Mouse (Mus musculus) common myeloid progenitor, adult 5-6 weeks (primary cell): ENCODE results near the gene Gas2. TPM values are rescaled to one million over a fixed set of nuclear protein-coding genes. Genes with fewer than 3 reads are reported as not detected.

ENCODE experiments used
- ATAC-seq: replicated peaks from 2 replicates; pipeline ENCODE4 v1.8.0; 2016; ENCODE audit warnings: low read depth, mild to moderate bottlenecking, moderate TSS enrichment, inconsistent platforms; ENCODE audit not compliant: poor library complexity, severe bottlenecking
- total RNA-seq: library from RNA; stranded (forward); fragments of 200-1000, 187-1606 nt; gene quantifications from 2 replicates; pipeline ENCODE4 v1.2.3, GENCODE M21; 2017

Gas2 gene
- total RNA-seq, 1 experiment from 2014 or later = 9.5 TPM

DNA sequence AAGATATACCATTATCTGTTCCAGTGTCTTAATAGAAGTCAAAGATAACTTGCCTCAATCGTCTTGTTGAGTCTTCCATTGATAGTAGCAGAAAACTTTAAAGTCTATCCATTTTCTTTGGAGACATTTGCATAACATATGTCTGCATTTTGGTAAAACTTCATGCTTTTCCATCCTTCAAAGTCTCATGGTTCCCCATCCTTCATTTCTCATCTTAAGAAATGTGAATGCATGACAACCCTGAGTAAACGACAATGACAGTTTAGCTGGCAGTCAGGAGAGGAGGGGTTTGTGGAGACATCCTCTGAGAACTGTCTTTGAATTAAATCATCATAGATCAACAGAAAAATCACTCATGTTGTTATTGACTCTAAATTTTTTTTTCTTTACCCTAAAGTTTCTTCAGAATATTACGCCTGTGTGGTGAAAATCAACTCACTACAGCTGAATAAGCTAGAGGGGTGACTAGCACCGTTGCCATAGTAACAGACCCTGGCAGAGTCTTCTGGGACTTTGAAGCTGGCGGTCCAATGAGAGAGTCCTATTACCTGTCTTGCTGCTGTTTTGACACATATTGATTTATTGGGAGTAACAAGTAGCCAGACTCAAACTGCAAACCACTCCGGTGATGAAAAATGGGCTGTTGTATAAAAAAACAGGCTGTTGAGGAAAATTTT lies 99.0 kb downstream of the Gas2 start:
- ATAC-seq = no peak

DNA sequence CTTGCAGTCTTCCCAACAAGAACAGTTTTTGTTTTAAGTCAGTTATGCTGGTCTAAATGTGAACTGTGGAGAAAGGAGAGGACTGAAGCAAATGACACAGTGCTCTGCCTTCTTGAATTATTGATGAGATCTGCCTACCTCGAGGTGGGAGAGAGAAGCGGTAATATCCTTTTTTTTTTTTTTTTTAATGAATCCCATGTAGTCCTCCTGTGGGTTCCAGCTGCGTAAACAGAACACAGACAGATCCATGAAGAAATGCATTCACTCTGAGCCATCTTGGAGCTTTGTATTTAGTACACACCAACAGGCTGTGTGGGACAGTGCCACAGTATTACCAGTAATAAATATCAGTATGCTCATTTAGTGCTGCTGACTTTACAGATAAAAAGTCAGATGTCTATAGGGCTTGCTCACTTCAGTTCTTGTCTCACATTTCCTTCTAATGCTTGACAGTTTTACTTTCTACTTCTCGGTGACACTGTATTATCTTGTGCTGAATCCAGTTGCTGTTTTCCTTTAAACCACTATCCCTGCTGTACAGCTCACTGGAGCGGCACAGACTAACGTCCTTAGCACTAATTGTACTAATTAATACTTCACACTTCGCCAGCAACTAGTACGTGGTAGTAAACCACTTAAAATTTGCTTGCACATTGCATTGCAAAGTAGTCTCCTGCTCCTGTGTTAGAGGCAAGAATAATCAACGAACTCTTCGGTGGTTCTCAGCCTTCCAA lies 100.6 kb downstream of the Gas2 start:
- ATAC-seq = no peak

GRCm38 (mm10) chr7:51964681-51965080 lies 102.9 kb downstream of the Gas2 start:
- no peak for ATAC-seq

- ATAC-seq = no peak
Measured at GRCm38 (mm10) chr7:51967581-51967980, 105.8 kb downstream of the Gas2 start.

GRCm38 (mm10) chr7:51969379-51969778 lies 107.6 kb downstream of the Gas2 start:
- no peak for ATAC-seq

GRCm38 (mm10) chr7:51972252-51972855 lies 110.5 kb downstream of the Gas2 start:
- peak; percentile 92 for ATAC-seq

DNA sequence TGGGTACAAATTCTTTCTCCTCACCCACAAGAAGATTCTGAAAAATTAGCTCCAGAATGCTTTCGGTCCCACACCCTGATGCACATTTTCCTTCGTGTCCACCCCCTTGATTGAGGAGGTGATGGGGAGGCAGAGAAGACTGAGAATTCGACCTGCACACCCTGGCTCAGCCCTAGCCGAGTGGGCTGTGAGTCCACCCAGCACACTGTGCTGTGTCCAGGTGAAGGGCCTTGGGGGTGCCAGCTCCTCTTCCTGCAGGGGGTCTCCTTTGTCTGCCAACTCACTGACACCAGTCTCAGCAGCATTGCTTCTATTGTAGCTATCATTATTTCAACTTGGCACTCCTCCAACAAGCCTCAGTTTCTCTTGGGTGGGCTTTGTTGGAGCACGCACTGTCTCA lies 111.3 kb downstream of the Gas2 start:
- no peak for ATAC-seq

DNA sequence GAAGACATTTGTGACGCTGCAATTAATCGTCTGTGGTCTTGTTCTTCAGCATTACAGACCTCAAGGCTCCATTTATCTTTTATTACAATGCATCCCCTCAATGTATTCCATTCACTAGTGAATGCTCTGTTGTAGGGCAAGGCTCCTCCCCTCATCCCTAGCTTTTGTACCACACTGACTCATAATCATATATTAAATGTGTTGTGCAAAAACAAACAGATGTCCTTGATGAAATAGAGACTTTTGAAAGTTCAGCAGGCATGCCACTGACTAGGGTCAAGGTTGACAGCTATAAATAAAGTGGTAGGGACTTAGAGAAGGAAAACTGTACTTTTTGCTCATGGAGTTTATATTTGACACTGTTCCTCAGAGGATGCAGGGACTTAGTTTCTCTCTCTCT lies 111.7 kb downstream of the Gas2 start:
- no peak for ATAC-seq

DNA sequence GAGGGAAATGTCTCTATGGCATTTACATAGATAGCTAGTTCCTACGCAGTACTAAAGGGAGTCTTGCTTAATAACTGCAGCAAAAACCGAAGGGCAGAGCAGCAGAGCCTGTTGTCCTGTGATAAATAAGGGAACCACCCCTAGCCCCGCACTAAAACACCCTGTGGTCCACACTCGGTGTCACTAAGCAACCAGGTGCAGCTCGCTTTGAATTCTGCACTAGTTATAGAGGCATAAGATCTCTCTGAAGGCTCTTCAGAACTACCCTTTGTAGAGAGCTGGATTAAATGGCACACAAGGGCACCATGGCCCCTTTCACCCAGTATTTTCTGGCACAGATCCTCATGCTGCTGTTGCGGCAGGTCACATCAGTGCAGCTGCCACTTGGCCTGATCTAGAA lies 113.4 kb downstream of the Gas2 start:
- ATAC-seq = no peak; the same call in 1 of the 2 replicates

GRCm38 (mm10) chr7:51979271-51979670 lies 117.5 kb downstream of the Gas2 start:
- peak; percentile 80 for ATAC-seq

DNA sequence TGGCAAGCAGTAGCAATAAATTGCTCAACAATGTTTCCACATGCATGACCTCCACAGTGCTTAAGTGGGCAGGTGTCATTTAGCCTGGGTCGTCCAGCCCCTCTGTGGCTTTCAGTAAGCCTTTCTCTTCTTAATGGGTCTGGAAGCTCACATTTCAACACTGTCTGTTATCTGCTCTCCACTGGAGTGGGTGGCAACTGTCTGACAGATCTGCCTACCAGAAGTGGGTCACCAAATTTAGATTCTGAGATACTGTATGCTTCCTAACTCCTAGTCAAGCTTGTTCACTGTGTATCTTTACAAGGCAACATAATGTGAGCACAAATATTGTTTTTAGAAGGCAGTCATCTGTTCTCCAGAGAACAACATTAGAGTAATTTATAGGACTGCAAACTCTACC lies 120.5 kb downstream of the Gas2 start:
- peak; percentile 20 for ATAC-seq

DNA sequence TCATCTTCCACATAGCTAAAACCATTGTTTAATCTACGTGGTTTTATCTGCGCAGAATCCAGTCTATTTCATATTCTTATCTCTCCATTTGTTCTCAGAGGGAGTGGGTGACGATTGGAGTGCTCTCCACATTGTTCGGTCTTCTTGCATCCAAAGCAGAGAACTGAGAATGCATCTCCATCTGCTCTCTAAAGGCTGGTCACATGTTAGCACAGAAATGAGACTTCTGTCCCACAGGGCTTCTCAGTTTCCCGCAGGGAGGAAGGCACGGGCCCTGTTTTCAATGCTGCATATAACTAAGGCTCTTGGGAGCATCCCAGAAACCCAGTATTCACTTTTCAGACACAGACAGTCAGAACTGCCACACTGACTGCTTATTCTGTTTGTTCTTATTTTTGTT lies 123.9 kb downstream of the Gas2 start:
- ATAC-seq = no peak

GRCm38 (mm10) chr7:51986909-51987308 lies 125.1 kb downstream of the Gas2 start:
- peak; percentile 92 for ATAC-seq

GRCm38 (mm10) chr7:51991020-51991419 lies 129.2 kb downstream of the Gas2 start:
- ATAC-seq = peak; percentile 58

- peak; percentile 93 for ATAC-seq
Measured at GRCm38 (mm10) chr7:52005511-52006295, 143.9 kb downstream of the Gas2 start, which contains the start of gene Svip. Gene Svip, minus strand, starts transcription at chr7:52006018.

DNA sequence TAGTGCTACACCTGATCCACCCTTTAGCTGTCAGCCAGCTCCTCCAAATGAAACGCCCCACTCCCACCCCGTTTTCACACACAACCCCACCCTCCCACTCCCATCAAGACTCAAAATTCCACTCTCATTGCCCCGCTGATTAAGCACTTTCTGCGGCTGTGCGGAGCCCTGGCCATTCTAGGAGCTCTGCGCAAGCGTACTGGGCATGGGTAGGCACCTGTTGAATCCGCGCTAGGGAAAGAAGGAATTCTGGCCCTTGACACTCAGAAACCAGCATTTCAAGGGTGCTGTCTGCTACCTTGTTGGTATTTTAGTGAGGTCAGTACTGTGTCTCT lies 144.4 kb downstream of the Gas2 start:
- ATAC-seq = no peak

- no peak for ATAC-seq
Measured at GRCm38 (mm10) chr7:52007138-52007537, 145.3 kb downstream of the Gas2 start.

DNA sequence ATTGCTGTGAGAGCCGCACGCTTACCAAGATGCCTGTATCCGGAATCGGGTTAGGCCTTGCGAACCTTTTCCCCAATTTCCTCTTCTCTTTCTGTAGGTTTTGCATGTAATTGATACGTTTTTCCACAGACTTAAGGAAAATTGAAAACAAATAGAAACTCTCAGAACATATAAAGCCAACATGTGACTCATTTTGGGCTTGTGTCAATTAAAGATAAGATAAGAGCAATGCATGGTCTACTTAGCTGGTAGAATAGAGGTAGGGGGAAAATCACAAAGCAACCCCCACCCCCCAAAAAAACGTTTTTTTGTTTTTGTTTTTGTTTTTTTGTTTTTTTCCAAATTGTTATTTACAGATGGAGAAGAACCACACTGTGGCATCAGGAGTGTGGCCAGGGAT lies 151.6 kb downstream of the Gas2 start:
- ATAC-seq = no peak

- no peak for ATAC-seq
Measured at GRCm38 (mm10) chr7:52015180-52015579, 153.4 kb downstream of the Gas2 start.

GRCm38 (mm10) chr7:52015628-52016027 lies 153.8 kb downstream of the Gas2 start, which contains the start of gene 1700015G11Rik:
Gene 1700015G11Rik, minus strand, starts transcription at chr7:52015728.
- ATAC-seq = no peak
